Mouse (Mus musculus) liver, embryonic 13.5 days (tissue): ENCODE measurements around the gene Sobp. TPM values are rescaled to one million over a fixed set of nuclear protein-coding genes. Genes with fewer than 3 reads are reported as not detected.

Experiments
- ATAC-seq: fragments of 200-750 bp; cut with Nextera tagmentation; 2 replicates; pipeline ENCODE4 v1.8.0; 2017; ENCODE audit warnings: low read depth, mild to moderate bottlenecking, moderate number of reproducible peaks, moderate library complexity
- DNase-seq: peaks from one replicate; pipeline ENCODE4 v3.0.0; 2022
- H3K27ac ChIP-seq: fragments of 300-500 bp; sonication (generic); 2 replicates; pipeline ENCODE4 v1.5.1; 2015; ENCODE audit warnings: moderate library complexity, mild to moderate bottlenecking, inconsistent platforms
- H3K27me3 ChIP-seq: fragments of 300-500 bp; sonication (generic); 2 replicates; pipeline ENCODE4 v1.6.1; 2015; ENCODE audit warnings: mild to moderate bottlenecking, inconsistent platforms
- H3K36me3 ChIP-seq: fragments of 300-500 bp; sonication (generic); 2 replicates; pipeline ENCODE4 v1.6.1; 2015; ENCODE audit warnings: mild to moderate bottlenecking, inconsistent platforms
- H3K4me1 ChIP-seq: fragments of 300-500 bp; sonication (generic); replicated peaks from 2 replicates; pipeline ENCODE4 v1.6.1; 2015; ENCODE audit warnings: inconsistent platforms
- H3K4me2 ChIP-seq: fragments of 300-500 bp; sonication (generic); 2 replicates; pipeline ENCODE4 v1.6.1; 2015; ENCODE audit warnings: inconsistent platforms, mild to moderate bottlenecking, moderate library complexity
- H3K4me3 ChIP-seq: fragments of 300-500 bp; sonication (generic); replicated peaks from 2 replicates; pipeline ENCODE4 v1.5.1; 2015; ENCODE audit warnings: mild to moderate bottlenecking, inconsistent platforms
- H3K9ac ChIP-seq: fragments of 300-500 bp; sonication (generic); 2 replicates; pipeline ENCODE4 v1.6.1; 2015; ENCODE audit warnings: mild to moderate bottlenecking, inconsistent platforms
- H3K9me3 ChIP-seq: fragments of 300-500 bp; sonication (generic); replicated peaks from 2 replicates; pipeline ENCODE4 v1.6.1; 2016; ENCODE audit warnings: inconsistent platforms
- WGBS: fragments of 180-500 bp; shearing (Covaris S2); methylation state at CpG from one replicate; pipeline ENCODE4 v1.1.7; 2015; ENCODE audit not compliant: insufficient replicate concordance; 5-methylcytosine and 5-hydroxymethylcytosine counted together
- polyA plus RNA-seq: library from polyadenylated mRNA; unstranded; fragments of >200 nt; fragmentation: Nextera tagmentation; extraction: Ambion mirVana; gene quantifications from 2 replicates; pipeline ENCODE4 v1.2.1, GENCODE M21; 2015

The Sobp gene
- polyA plus RNA-seq, 1 experiment from 2014 or later, result 0.02 TPM

GRCm38 (mm10) chr10:43155046-43155560 lies 19.2 kb downstream of the Sobp start:
- no peak overlapping the region for H3K4me3 ChIP-seq
- DNase-seq (no peak), ATAC-seq (no peak)
- no peaks in the 10 kb centered on the region for H3K27me3 ChIP-seq
- H3K4me1 ChIP-seq, result no peaks in the 10 kb centered on the region
- WGBS, result 43% methylated on average over 12 of the region's 12 CpGs
- H3K36me3 ChIP-seq, result no peaks in the 10 kb centered on the region
- no peak overlapping the region for H3K27ac ChIP-seq
- H3K4me2 ChIP-seq, result no peak overlapping the region
- H3K9me3 ChIP-seq, result no peaks in the 10 kb centered on the region
- H3K9ac ChIP-seq, result no peak overlapping the region

GRCm38 (mm10) chr10:43152643-43153042 lies 21.7 kb downstream of the Sobp start:
- Histone ChIP-seq H3K4me3 (no peak overlapping the region), H3K27me3 (no peaks in the 10 kb centered on the region), H3K9ac (no peak overlapping the region), H3K27ac (no peak overlapping the region), H3K4me1 (no peaks in the 10 kb centered on the region), H3K9me3 (no peaks in the 10 kb centered on the region), H3K36me3 (no peaks in the 10 kb centered on the region), H3K4me2 (no peak overlapping the region)
- no peak for DNase-seq
- WGBS, result 75% methylated on average over 8 of the region's 8 CpGs
- ATAC-seq, result no peak

DNA sequence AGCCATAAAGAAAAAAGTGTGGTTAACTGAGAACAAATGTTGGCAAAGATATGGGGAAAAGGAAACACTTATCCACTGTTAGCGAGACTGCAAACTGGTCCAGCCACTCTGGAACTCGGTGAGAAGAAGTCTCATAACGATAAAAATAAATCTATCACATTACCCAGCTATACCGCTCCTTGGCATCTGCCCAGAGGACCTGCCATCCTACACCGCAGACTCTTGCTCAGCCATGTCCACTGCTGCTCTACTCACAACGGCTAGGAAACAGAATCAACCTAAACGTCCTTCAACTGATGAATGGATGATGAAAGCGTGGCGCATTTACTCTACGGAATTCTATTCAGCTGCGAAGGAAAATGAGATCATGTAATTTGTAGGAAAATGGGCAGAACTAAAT lies 25.9 kb downstream of the Sobp start:
- Histone ChIP-seq H3K27ac (no peak overlapping the region), H3K27me3 (no peaks in the 10 kb centered on the region), H3K4me2 (no peak overlapping the region), H3K36me3 (no peaks in the 10 kb centered on the region), H3K9me3 (no peaks in the 10 kb centered on the region), H3K4me1 (no peaks in the 10 kb centered on the region), H3K9ac (no peak overlapping the region), H3K4me3 (no peak overlapping the region)
- WGBS, result 71% methylated on average over 11 of the region's 11 CpGs
- ATAC-seq, result no peak
- no peak for DNase-seq

- no peak overlapping the region for H3K9ac ChIP-seq
- no peak overlapping the region for H3K27ac ChIP-seq
- no peak for ATAC-seq
- H3K36me3 ChIP-seq, result no peaks in the 10 kb centered on the region
- WGBS, result 67% methylated on average over 9 of the region's 9 CpGs
- H3K9me3 ChIP-seq, result no peaks in the 10 kb centered on the region
- H3K4me1 ChIP-seq, result no peaks in the 10 kb centered on the region
- no peak overlapping the region for H3K4me3 ChIP-seq
- no peak for DNase-seq
- H3K27me3 ChIP-seq, result no peaks in the 10 kb centered on the region
- H3K4me2 ChIP-seq, result no peak overlapping the region
These were observed 31.2 kb downstream of the Sobp start for GRCm38 (mm10) chr10:43143173-43143572.

- H3K9me3 ChIP-seq, result no peaks in the 10 kb centered on the region
- ATAC-seq (no peak), DNase-seq (no peak)
- no peaks in the 10 kb centered on the region for H3K4me1 ChIP-seq
- H3K4me2 ChIP-seq, result no peak overlapping the region
- no peaks in the 10 kb centered on the region for H3K36me3 ChIP-seq
- H3K27me3 ChIP-seq, result no peaks in the 10 kb centered on the region
- 75% methylated on average over 11 of the region's 11 CpGs for WGBS
- no peak overlapping the region for H3K27ac ChIP-seq
- no peak overlapping the region for H3K9ac ChIP-seq
- no peak overlapping the region for H3K4me3 ChIP-seq
These were observed 40.3 kb downstream of the Sobp start for GRCm38 (mm10) chr10:43134027-43134426.

DNA sequence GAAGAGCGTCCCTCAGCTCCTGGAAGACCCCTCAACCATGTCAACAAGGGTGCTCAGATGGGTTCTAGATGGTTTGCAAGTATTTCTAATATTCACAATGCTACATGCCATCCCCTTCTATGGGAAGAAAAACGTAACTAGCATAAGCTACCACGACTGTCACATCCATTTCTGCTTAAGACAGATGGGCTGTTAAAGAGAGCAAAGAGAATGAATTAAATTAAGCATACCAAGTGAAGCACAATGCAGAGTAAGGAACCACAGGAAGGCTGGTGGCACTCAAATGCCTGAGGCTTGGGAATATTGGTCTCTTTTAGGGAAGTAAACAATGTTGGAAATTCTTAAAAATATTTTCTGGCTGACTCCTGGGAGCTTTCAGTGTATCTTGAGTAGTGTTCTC lies 45.6 kb downstream of the Sobp start:
- no peak for DNase-seq
- Histone ChIP-seq H3K36me3 (no peaks in the 10 kb centered on the region), H3K4me3 (no peak overlapping the region), H3K27me3 (no peaks in the 10 kb centered on the region), H3K27ac (no peak overlapping the region), H3K4me2 (no peak overlapping the region), H3K4me1 (no peaks in the 10 kb centered on the region), H3K9me3 (no peaks in the 10 kb centered on the region), H3K9ac (no peak overlapping the region)
- no peak for ATAC-seq
- WGBS, result 44% methylated on average over 3 of the region's 3 CpGs

DNA sequence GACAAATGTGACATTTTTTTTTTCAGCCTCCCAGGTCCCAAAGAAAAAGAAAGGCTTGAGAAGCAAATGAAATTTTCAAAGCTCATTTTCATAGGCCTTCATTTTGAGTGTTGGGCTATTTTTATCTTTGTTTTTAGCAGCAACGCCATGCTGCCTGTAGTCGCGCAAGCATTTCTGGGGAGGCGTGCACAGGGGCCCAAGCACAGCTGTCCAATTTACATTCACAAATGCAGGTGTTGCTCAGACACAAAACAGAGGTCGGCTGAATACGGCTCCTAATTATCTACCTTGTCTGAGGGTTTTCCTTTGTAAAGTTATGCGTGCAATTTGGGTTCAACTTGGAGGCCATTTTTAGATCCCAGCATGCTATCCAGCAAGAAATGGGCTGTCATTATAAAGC lies 49.8 kb downstream of the Sobp start:
- WGBS, result 73% methylated on average over 7 of the region's 7 CpGs
- no peak for DNase-seq

DNA sequence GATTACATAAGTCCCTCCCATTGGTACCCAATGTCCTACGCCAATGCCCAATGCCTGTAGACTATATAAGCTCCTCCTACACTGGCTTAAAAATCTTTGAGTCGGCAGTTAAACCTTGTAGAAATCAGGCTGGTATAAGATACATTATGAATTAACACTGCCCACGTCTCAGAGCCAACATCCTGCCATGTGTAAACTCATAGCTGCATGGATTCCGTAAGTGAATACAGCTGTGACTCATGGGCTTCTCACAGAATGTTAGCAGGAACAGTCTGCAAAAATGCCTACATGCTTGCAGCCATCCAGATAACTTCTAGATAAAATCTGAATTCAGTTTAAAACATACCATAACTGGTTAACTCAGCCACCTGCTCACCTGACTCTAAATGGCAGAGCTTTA lies 50.2 kb downstream of the Sobp start:
- Histone ChIP-seq H3K9me3 (no peaks in the 10 kb centered on the region), H3K9ac (no peak overlapping the region), H3K27me3 (no peaks in the 10 kb centered on the region; the same call in 1 of the 2 replicates), H3K4me3 (no peak overlapping the region), H3K4me2 (no peak overlapping the region), H3K27ac (no peak overlapping the region), H3K36me3 (no peaks in the 10 kb centered on the region), H3K4me1 (peaks cover 5% of the 10 kb centered on the region; the same call in 1 of the 2 replicates)
- WGBS, result 67% methylated on average over 4 of the region's 4 CpGs
- DNase-seq, result no peak
- no peak for ATAC-seq

More for the DNA sequence above, 49.8 kb downstream of the Sobp start:
- no peak for ATAC-seq
- H3K9me3 ChIP-seq, result no peaks in the 10 kb centered on the region
- no peak overlapping the region for H3K4me3 ChIP-seq
- no peaks in the 10 kb centered on the region; the same call in 1 of the 2 replicates for H3K27me3 ChIP-seq
- H3K4me2 ChIP-seq, result no peak overlapping the region
- H3K27ac ChIP-seq, result no peak overlapping the region
- H3K4me1 ChIP-seq, result peaks cover 5% of the 10 kb centered on the region; the same call in 1 of the 2 replicates
- no peaks in the 10 kb centered on the region for H3K36me3 ChIP-seq
- no peak overlapping the region for H3K9ac ChIP-seq

DNA sequence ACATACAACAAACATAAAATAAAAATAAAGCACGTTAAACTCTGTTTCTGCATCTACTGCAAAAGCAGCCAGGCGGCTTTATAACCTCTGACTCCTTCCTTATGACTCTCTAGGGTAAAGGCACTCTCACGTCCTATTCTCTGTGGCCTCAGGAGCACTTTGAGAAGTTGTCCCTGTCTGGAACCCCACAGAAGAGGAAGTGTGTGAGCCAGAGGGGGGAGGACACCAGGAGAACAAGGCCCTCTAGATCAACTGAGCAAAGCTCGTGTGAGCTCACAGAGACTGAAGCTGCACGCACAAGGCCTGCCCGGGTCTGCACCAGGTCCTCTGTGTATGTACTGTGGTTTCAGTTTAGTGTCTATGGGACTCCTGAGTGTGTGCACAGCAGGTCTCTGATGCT lies 50.9 kb downstream of the Sobp start:
- no peak overlapping the region for H3K4me3 ChIP-seq
- DNase-seq (no peak), ATAC-seq (no peak)
- 40% methylated on average over 6 of the region's 6 CpGs for WGBS
- H3K4me1 ChIP-seq, result peaks cover 5% of the 10 kb centered on the region; the same call in 1 of the 2 replicates
- no peaks in the 10 kb centered on the region for H3K9me3 ChIP-seq
- no peak overlapping the region for H3K9ac ChIP-seq
- H3K27me3 ChIP-seq, result no peaks in the 10 kb centered on the region; the same call in 1 of the 2 replicates
- H3K36me3 ChIP-seq, result no peaks in the 10 kb centered on the region
- no peak overlapping the region for H3K4me2 ChIP-seq
- H3K27ac ChIP-seq, result no peak overlapping the region

GRCm38 (mm10) chr10:43120688-43121450 lies 53.5 kb downstream of the Sobp start:
- Histone ChIP-seq H3K27ac (no peak overlapping the region), H3K4me3 (no peak overlapping the region), H3K4me1 (peaks cover 5% of the 10 kb centered on the region; the same call in 1 of the 2 replicates), H3K27me3 (no peaks in the 10 kb centered on the region; the same call in 1 of the 2 replicates), H3K9me3 (no peaks in the 10 kb centered on the region), H3K9ac (no peak overlapping the region), H3K4me2 (no peak overlapping the region), H3K36me3 (no peaks in the 10 kb centered on the region)
- WGBS, result 17% methylated on average over 8 of the region's 8 CpGs
- ATAC-seq (no peak), DNase-seq (peak; percentile 6)

DNA sequence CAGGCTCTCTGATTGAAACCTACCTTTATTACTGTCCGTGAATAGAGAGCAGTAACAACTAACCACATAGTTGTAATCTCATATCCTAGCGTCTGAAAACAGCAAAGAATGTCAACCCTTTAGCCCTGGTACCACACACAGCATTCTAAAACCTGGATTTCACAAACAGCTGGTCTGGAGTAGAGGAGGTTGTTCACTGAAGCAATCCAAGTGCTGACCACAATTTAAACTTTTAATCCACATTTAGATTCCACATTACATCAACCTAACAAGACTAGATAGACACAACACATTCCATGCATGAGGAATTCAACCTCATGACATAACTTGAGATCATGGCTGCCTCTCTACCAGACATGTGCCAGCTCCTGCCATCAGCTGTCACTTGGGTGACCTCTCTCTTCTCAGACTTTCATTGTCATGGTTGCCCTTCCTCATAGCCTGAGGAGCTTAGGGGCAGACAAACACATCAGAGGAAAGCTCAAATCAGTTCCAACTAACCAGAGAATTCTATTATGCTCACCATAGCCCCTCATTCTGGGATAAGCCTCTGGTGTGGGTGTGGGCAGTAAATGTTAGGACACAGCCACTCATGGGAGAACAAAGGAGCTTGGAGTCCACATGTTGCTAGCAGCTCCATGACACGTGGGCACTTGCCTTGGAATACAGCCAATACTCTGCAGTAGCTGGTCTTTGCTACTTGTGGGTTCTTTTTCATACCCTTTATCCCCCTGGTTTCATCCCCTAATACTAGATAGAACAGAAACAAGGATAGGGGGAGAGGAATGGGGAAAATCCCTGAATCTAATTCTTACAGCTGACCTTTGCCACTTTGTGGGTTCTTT lies 58.0 kb downstream of the Sobp start:
- Histone ChIP-seq H3K4me1 (peaks cover 4% of the 10 kb centered on the region; the same call in 1 of the 2 replicates), H3K4me2 (no peak overlapping the region), H3K4me3 (no peak overlapping the region), H3K9me3 (no peaks in the 10 kb centered on the region), H3K9ac (no peak overlapping the region), H3K27me3 (peaks cover 3% of the 10 kb centered on the region; the same call in 1 of the 2 replicates), H3K27ac (no peak overlapping the region), H3K36me3 (no peaks in the 10 kb centered on the region)
- no peak for DNase-seq
- no peak for ATAC-seq
- 52% methylated on average over 3 of the region's 3 CpGs for WGBS
